Mouse (Mus musculus): ENCODE measurements around the gene Frmd4a. TPM values are rescaled to one million over a fixed set of nuclear protein-coding genes. Genes with fewer than 3 reads are reported as not detected.

The Frmd4a gene
- polyA plus RNA-seq, 1 experiment from 2014 or later = 48.1 TPM

- 14% methylated on average over 3 of the region's 3 CpGs for WGBS
- H3K36me3 ChIP-seq (ENCODE audit: control insufficient read depth, insufficient read depth, low read length) = no peaks in the 10 kb centered on the region
- H3K27me3 ChIP-seq (replicated peaks; ENCODE audit: control insufficient read depth, insufficient read depth, low read length) = no peaks in the 10 kb centered on the region
- no peak overlapping the region for H3K27ac ChIP-seq (ENCODE audit: low read depth, low read length)
- ATAC-seq = peak; percentile 67
- no peak overlapping the region for H3K4me3 ChIP-seq (ENCODE audit: low read length)
- H3K4me1 ChIP-seq (ENCODE audit: control insufficient read depth, insufficient read depth, low read depth, low read length) = peaks cover 2% of the 10 kb centered on the region; the same call in 1 of the 2 replicates
- H3K4me2 ChIP-seq (ENCODE audit: low read length) = no peak overlapping the region
- H3K9ac ChIP-seq (ENCODE audit: low read depth, low read length) = no peak overlapping the region
- no peaks in the 10 kb centered on the region for H3K9me3 ChIP-seq (ENCODE audit: control insufficient read depth, low read length)
Measured at GRCm38 (mm10) chr2:4042009-4042408, 24.5 kb downstream of the Frmd4a start.

- H3K4me1 ChIP-seq (ENCODE audit: control insufficient read depth, insufficient read depth, low read depth, low read length) = no peaks in the 10 kb centered on the region
- no peak overlapping the region for H3K27ac ChIP-seq (ENCODE audit: low read depth, low read length)
- H3K9ac ChIP-seq (ENCODE audit: low read depth, low read length) = no peak overlapping the region
- no peak overlapping the region for H3K4me3 ChIP-seq (ENCODE audit: low read length)
- no peaks in the 10 kb centered on the region for H3K9me3 ChIP-seq (ENCODE audit: control insufficient read depth, low read length)
- no peak for ATAC-seq
- no peaks in the 10 kb centered on the region for H3K27me3 ChIP-seq (replicated peaks; ENCODE audit: control insufficient read depth, insufficient read depth, low read length)
- no peak overlapping the region for H3K4me2 ChIP-seq (ENCODE audit: low read length)
- H3K36me3 ChIP-seq (ENCODE audit: control insufficient read depth, insufficient read depth, low read length) = no peaks in the 10 kb centered on the region
- 82% methylated on average over 2 of the region's 2 CpGs for WGBS
Measured at GRCm38 (mm10) chr2:4055481-4055880, 38.0 kb downstream of the Frmd4a start.

- H3K36me3 ChIP-seq (ENCODE audit: control insufficient read depth, insufficient read depth, low read length) = no peaks in the 10 kb centered on the region
- no peak overlapping the region for H3K9ac ChIP-seq (ENCODE audit: low read depth, low read length)
- WGBS = 42% methylated on average over 2 of the region's 2 CpGs
- no peak overlapping the region for H3K4me2 ChIP-seq (ENCODE audit: low read length)
- no peak overlapping the region; the same call in 1 of the 2 replicates for H3K27ac ChIP-seq (ENCODE audit: low read depth, low read length)
- no peaks in the 10 kb centered on the region for H3K27me3 ChIP-seq (replicated peaks; ENCODE audit: control insufficient read depth, insufficient read depth, low read length)
- no peak overlapping the region for H3K4me3 ChIP-seq (ENCODE audit: low read length)
- no peaks in the 10 kb centered on the region for H3K4me1 ChIP-seq (ENCODE audit: control insufficient read depth, insufficient read depth, low read depth, low read length)
- no peaks in the 10 kb centered on the region for H3K9me3 ChIP-seq (ENCODE audit: control insufficient read depth, low read length)
- peak; percentile 87 for ATAC-seq
Measured at GRCm38 (mm10) chr2:4060675-4061074, 43.2 kb downstream of the Frmd4a start.

DNA sequence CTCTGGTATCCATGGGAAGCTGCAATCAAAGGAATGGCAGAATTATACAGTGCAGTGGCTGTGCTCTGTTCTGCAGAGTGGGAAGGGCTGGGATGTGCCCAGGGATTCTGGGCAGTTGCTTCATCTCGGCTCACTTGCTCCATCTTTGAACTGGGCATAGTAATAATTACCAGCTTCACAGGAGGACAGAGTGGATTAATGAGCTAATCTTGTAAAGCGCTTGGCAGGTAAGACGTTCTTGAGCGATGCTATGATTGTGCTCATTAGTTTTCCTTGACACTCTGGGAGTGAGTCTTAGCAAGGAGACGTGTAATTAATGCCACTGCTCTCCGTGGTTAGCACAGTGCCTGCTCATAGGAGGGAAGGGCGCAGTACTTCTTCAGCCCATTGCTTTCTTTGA, 54.3 kb downstream of the Frmd4a start:
- peak; percentile 93 for ATAC-seq
- H3K9ac ChIP-seq (ENCODE audit: low read depth, low read length) = no peak overlapping the region
- H3K36me3 ChIP-seq (ENCODE audit: control insufficient read depth, insufficient read depth, low read length) = no peaks in the 10 kb centered on the region
- WGBS = 50% methylated on average over 7 of the region's 7 CpGs
- no peaks in the 10 kb centered on the region for H3K4me1 ChIP-seq (ENCODE audit: control insufficient read depth, insufficient read depth, low read depth, low read length)
- no peaks in the 10 kb centered on the region for H3K27me3 ChIP-seq (replicated peaks; ENCODE audit: control insufficient read depth, insufficient read depth, low read length)
- H3K9me3 ChIP-seq (ENCODE audit: control insufficient read depth, low read length) = no peaks in the 10 kb centered on the region
- H3K4me3 ChIP-seq (ENCODE audit: low read length) = no peak overlapping the region
- H3K4me2 ChIP-seq (ENCODE audit: low read length) = no peak overlapping the region
- H3K27ac ChIP-seq (ENCODE audit: low read depth, low read length) = no peak overlapping the region

DNA sequence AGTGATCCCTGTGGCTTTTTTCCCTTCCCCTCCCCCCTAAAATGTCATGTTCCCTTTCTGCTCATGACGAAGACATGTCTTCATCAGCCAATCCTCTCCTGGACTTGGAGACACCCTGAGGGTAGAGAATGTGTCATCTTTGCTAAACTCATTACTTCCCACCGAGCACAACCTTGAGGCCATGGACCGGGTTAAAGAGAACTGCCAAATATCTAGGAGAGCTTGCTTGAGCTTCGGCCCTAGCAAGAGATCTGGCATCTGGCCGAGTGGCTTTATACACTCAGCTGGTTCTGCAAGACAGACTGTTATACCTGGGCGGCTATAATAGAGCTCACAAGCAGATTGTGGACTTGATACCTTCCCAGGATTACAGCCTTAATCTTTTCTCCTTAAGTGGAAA, 66.4 kb downstream of the Frmd4a start:
- Histone ChIP-seq H3K9ac (ENCODE audit: low read depth, low read length) (no peak overlapping the region), H3K36me3 (ENCODE audit: control insufficient read depth, insufficient read depth, low read length) (no peaks in the 10 kb centered on the region), H3K4me3 (ENCODE audit: low read length) (no peak overlapping the region), H3K4me1 (ENCODE audit: control insufficient read depth, insufficient read depth, low read depth, low read length) (peaks cover 6% of the 10 kb centered on the region), H3K9me3 (ENCODE audit: control insufficient read depth, low read length) (peaks cover 3% of the 10 kb centered on the region; the same call in 1 of the 2 replicates), H3K27ac (ENCODE audit: low read depth, low read length) (no peak overlapping the region), H3K27me3 (replicated peaks; ENCODE audit: control insufficient read depth, insufficient read depth, low read length) (no peaks in the 10 kb centered on the region), H3K4me2 (ENCODE audit: low read length) (no peak overlapping the region)
- WGBS = 64% methylated on average over 6 of the region's 6 CpGs
- peak; percentile 61 for ATAC-seq

DNA sequence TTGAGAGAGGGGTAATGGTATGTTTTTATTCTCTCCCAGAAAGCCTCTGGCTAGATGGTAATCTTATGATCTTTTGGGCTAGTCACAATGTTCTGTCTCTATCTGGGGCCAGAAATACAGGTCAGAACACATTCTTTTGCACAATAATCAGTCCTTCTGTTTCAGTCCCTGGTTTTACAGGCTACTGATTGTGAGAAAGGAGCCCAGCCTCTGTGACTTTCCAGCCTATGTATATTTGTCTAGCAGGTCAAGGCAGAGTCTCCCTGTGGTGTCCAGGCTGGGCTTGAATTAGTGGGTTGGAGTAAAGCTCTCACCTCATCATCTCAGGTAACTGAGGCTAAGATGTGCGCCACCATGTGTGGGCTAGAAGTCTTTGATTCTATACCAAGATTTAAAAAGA, 80.1 kb downstream of the Frmd4a start:
- H3K27me3 ChIP-seq (replicated peaks; ENCODE audit: control insufficient read depth, insufficient read depth, low read length) = no peaks in the 10 kb centered on the region
- no peaks in the 10 kb centered on the region for H3K9me3 ChIP-seq (ENCODE audit: control insufficient read depth, low read length)
- H3K27ac ChIP-seq (ENCODE audit: low read depth, low read length) = no peak overlapping the region
- no peak overlapping the region for H3K9ac ChIP-seq (ENCODE audit: low read depth, low read length)
- H3K4me1 ChIP-seq (ENCODE audit: control insufficient read depth, insufficient read depth, low read depth, low read length) = peaks cover 13% of the 10 kb centered on the region
- no peak for ATAC-seq
- H3K4me2 ChIP-seq (ENCODE audit: low read length) = no peak overlapping the region
- WGBS = 97% methylated on average over 1 of the region's 1 CpGs
- no peaks in the 10 kb centered on the region for H3K36me3 ChIP-seq (ENCODE audit: control insufficient read depth, insufficient read depth, low read length)
- H3K4me3 ChIP-seq (ENCODE audit: low read length) = no peak overlapping the region

DNA sequence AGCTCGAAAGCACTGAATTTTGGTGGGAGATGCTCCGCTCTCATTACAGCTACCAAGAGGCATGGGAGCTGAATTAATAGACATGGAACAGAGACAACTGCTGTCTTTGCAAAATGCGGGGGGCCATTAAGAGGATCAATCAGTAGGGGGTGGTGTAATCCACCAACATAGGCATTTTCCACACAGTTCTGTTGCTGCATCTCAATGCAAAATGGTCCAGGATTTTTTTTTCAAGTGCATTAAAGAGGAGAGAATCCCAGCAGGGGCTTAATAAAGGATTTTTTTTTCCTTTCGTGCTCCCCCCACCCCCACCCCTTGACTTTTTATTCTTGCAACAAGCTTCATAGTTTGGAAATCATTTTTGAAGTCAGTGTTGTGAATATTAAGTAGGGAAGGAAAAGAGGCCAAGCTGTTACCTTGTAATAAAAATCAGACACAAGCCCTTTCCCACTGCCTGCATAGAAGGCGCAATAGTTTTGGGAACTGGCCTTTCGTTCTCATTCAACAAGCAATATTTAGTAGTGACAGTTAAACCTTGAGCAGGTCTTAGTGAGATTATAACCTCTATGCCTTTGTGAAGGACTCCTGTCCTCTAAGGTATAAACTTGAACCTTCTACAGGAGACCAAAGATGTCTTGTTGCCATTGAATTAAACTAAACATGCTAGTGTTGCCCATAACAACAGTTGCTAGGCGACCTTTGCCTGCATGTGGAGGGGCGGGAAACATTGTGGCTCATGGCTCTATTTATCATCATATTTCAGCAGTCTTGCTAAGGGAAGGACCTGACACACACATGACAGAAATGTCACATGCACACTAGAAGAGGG, 81.6 kb downstream of the Frmd4a start:
- Histone ChIP-seq H3K36me3 (ENCODE audit: control insufficient read depth, insufficient read depth, low read length) (no peaks in the 10 kb centered on the region), H3K4me2 (ENCODE audit: low read length) (no peak overlapping the region), H3K4me1 (ENCODE audit: control insufficient read depth, insufficient read depth, low read depth, low read length) (peaks cover 13% of the 10 kb centered on the region), H3K27ac (ENCODE audit: low read depth, low read length) (peak overlapping the region; percentile 25; the same call in 1 of the 2 replicates), H3K27me3 (replicated peaks; ENCODE audit: control insufficient read depth, insufficient read depth, low read length) (no peaks in the 10 kb centered on the region), H3K4me3 (ENCODE audit: low read length) (no peak overlapping the region), H3K9ac (ENCODE audit: low read depth, low read length) (no peak overlapping the region), H3K9me3 (ENCODE audit: control insufficient read depth, low read length) (no peaks in the 10 kb centered on the region)
- WGBS = 28% methylated on average over 8 of the region's 8 CpGs
- ATAC-seq = peak; percentile 76

DNA sequence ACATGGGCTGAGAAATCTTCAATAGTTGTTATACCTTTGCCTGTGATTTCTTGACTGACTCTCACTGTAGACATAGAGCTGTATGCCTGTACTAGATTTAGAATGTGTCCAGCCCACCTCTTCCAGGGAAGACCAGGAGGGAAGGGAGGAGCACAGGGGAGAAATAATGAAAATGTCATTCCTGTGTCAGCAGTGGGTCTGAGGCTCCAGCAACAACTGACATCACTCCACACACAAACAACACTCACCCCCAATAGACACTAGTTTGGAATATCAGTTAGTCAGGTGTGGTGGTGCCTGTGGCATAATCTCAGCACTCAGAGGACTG, 82.2 kb downstream of the Frmd4a start:
- no peaks in the 10 kb centered on the region for H3K9me3 ChIP-seq (ENCODE audit: control insufficient read depth, low read length)
- H3K4me3 ChIP-seq (ENCODE audit: low read length) = no peak overlapping the region
- H3K27me3 ChIP-seq (replicated peaks; ENCODE audit: control insufficient read depth, insufficient read depth, low read length) = no peaks in the 10 kb centered on the region
- peaks cover 13% of the 10 kb centered on the region for H3K4me1 ChIP-seq (ENCODE audit: control insufficient read depth, insufficient read depth, low read depth, low read length)
- peak; percentile 46; the same call in 1 of the 2 replicates for ATAC-seq
- no peak overlapping the region for H3K9ac ChIP-seq (ENCODE audit: low read depth, low read length)
- no peak overlapping the region for H3K4me2 ChIP-seq (ENCODE audit: low read length)
- no peaks in the 10 kb centered on the region for H3K36me3 ChIP-seq (ENCODE audit: control insufficient read depth, insufficient read depth, low read length)
- H3K27ac ChIP-seq (ENCODE audit: low read depth, low read length) = no peak overlapping the region

DNA sequence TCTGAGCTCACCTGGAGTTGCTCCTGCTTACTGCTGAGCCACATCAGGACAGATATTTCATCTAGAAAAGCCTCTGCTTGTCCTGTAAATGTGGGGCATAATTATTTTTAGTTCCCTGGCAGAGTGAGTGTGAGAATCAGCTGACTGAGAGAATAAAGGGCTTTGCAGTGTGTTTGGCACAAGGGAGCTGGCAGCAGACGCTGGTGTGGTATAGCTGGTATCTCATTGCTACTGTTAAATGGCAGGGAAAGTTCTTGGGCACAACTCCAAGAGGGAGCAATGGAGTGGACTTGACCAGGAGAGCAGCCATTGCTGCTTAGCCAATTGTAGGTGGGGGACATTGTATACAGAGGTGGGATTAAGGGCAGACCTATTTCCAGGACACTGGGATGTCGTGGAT, 83.9 kb downstream of the Frmd4a start:
- Histone ChIP-seq H3K4me3 (ENCODE audit: low read length) (no peak overlapping the region), H3K27me3 (replicated peaks; ENCODE audit: control insufficient read depth, insufficient read depth, low read length) (no peaks in the 10 kb centered on the region), H3K36me3 (ENCODE audit: control insufficient read depth, insufficient read depth, low read length) (no peaks in the 10 kb centered on the region), H3K4me1 (ENCODE audit: control insufficient read depth, insufficient read depth, low read depth, low read length) (peaks cover 13% of the 10 kb centered on the region), H3K4me2 (ENCODE audit: low read length) (no peak overlapping the region), H3K9ac (ENCODE audit: low read depth, low read length) (no peak overlapping the region), H3K9me3 (ENCODE audit: control insufficient read depth, low read length) (no peaks in the 10 kb centered on the region), H3K27ac (ENCODE audit: low read depth, low read length) (no peak overlapping the region)
- ATAC-seq = no peak
- 48% methylated on average over 2 of the region's 2 CpGs for WGBS
